Mouse (Mus musculus) Muller cell, postnatal 12 days (primary cell): ENCODE measurements at regions not wholly inside any gene's neighbourhood (a gene's known extent, or its start where the extent isn't known, plus 50 kb on each side); places are given as distances from the start of the nearest gene placed in this dataset.

Experiments
- DNase-seq: peaks from one replicate; pipeline ENCODE4 v3.0.0-alpha.2; 2015; ENCODE audit errors: inconsistent ontology term

DNA sequence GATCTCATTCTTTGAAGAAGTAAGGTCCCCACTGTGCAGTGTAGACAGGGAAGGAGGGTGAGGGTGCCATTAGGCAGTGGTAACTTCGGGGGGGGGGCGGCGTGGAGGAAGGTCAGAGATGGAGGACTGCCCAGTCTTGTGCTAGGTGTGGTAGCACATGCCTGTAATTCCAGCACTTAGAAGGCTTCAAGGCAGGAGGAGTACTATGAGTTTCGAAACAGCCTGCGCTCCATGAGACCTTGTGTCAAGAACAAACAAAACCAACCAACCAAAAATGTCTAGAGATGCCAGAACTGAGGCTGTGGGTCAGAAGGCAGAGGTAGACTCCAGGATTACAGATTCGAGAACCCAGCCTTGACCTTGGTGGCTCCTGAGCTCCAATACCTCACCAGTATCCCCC is 130.8 kb downstream of the Pja1 start:
- DNase-seq: no peak

GRCm38 (mm10) chrX:99339081-99339876 is 131.8 kb downstream of the Pja1 start:
- DNase-seq: no peak

DNA sequence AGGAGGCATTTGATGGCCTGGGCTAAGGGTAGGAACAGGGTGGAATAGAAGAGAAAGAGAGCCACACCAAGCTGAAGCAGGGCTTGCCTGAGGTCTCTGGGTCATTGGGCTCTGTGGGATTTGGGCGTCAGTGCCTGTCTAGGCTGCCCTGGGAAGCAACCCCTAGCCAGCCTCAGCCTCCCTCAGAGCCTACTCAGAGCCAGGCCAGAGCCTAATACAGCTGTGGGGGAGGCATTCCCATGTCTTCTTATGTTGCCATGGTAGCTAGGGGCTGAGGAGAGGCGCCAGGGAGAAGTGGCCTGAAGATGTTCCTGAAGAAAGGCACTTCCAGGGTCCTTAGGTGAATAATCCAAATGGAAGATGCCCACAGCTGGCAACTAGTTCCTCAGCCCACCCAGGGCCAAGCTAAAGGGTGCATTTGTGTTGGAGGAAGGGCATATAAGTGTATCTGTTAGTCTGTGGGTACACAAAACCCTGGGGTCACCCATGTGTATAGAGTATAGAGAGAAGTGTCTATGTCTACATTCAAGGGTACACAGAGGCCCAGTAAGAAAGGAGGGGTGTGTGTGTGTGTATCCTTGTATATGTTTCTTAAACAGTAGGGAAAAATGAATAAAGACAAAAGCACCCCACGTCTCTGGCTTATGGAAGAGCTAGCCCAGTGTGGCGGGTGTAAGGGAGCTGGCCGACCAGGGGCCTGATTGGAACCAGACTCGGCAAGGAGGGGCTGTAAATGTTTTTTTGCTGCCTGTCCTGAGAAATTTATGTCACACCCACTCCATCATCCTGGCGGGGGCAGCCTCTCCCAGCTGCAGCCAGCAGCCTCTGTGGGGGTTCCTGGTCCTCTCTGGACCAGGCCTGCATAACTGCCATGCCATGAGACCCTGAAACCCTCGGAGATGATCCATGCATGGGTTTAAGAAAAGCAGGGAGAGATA is 134.2 kb downstream of the Pja1 start:
- no peak for DNase-seq

DNA sequence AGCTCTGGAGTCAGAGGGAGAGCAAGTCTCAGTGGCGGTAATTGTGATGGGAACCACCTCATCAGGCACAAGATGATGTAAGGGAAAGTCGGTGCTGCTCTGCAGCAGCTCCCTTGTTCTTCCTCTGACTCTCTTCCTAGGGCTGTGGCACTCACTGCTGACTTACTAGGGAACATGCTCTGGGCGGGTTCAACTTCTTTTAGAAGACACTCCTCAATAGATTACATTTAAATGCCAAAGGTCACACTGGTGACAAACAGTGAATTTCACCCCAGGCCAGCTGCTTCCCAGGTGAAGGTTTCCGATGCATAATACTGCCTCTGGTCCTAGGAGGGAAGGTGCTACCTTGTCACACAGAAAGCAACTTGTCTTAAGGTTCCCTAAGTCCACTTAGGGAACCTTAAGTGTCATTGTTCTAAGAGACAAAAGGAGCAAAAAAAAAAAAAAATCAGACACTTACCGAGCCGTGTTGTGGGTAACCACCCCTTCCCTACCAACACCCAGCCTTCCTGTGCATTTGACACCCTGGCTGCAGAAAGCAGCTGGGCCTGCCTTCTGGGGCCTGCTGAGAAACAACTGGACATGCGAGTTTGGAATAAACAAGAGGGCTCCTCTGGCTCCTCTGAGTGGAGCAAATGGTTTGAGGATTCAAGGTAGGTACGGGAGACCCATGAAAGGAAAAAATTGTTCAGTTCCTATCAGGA is 135.0 kb downstream of the Pja1 start:
- no peak for DNase-seq

GRCm38 (mm10) chrX:99332457-99332770 is 138.7 kb downstream of the Pja1 start:
- no peak for DNase-seq

DNA sequence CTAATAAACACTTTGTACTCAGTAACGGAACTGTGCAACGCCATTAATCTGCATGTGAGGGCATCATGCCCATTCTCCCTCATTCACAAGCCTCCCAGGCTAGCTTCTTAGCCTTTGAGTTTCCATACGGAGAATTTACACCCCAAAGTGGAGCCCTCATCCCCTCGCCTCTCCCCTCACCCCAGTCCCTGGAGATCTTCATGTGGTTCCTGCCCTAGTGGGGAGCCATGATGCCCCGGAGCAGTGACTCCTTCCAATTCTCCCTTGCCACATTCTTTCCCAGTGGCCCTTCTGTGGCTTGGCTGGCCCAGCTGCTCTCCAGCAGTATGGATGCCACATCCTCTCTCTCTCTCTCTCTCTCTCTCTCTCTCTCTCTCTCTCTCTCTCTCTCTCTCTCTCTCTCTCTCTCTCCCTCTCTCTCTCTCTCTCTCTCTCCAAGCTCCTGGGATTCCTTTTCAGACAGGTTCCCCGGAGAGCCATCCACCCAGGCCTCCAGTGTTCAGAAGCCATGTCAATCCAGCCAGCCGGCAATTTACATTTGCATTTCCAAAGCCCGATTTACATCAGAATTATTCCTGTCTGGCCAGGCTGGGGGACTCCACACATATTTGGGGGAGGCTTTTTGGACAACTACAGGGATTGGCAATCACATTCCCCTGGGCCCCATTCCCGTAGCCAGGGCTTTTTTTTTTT is 139.2 kb downstream of the Pja1 start:
- no peak for DNase-seq

DNA sequence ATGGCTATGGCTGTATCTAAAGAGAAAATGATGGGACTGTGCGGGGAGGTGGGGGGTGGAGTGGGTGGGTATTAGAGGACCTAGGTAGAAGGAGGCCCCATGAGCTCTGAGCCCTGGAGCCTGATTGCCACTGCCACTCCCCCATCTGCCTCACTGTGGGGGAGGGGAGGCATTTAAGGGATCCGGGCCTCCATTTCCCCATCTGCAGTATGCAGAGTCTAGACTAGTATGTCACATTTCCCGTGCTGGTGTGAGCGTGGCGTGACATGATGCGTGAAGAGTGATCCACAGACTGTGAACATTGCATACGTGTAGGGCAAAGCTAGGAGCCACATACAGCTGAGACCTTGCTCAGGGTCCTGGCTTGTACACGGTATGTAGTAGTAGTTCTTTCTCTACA is 140.7 kb downstream of the Pja1 start:
- DNase-seq: no peak

GRCm38 (mm10) chrX:99328576-99328975 is 142.5 kb downstream of the Pja1 start:
- DNase-seq: no peak

DNA sequence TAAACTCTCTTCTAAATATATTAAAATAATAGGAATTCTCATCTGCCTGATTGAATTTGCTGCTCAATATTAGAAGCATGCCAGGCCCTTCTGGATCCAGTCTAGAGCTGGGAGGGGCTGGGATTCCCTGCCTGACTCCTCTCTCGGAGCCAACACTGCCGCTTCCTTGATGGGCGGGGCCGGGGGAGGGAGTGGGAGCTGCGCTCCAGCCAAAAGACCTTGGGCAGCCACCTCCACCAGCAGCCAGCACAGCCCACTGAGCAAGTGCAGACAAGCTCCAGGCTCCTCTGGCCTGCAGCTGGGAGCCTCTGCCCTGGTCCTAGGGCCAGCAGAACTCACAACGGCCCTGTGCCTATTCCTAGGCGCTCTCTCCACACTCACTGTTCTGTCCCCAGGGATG is 144.9 kb downstream of the Pja1 start:
- peak; percentile 74 for DNase-seq

GRCm38 (mm10) chrX:99325460-99325859 is 145.6 kb downstream of the Pja1 start:
- peak; percentile 36 for DNase-seq

DNA sequence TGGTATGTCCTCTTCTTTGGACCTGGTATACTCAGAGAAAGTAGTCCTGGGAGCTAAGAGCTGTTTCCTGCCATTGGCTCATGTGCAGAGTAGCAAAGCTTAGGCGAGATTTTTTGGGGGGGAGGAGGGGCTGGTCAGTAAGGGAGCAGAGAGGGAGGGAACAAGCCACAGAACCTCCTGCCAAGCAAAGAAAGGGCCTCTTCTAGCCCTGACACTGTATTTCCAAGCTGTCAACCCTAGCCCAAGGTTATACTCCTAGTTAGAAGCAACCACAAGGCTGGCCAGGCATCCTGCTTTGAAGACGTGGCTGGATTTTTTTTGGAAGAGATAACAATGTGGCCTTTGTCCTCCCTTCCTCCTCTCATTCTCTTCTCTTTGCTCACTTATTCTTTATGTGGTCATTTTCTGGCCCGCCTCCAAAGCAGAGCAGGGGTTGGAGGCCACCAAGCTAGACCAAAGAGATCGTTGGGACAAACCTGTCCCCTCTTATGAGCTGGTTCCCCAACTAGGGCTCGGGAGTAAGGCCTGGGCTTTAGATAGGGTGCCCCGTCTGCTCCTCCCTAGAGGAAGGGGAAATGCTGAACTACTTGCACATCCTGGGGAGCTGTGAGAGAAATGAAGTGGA is 146.4 kb downstream of the Pja1 start:
- DNase-seq: peak; percentile 72

- no peak for DNase-seq
Observed at GRCm38 (mm10) chrX:99319791-99320190, 151.3 kb downstream of the Pja1 start.

- DNase-seq: no peak
Observed at GRCm38 (mm10) chrX:99319163-99319562, 151.9 kb downstream of the Pja1 start.

GRCm38 (mm10) chrX:99318141-99318540 is 152.9 kb downstream of the Pja1 start:
- DNase-seq: peak; percentile 81

DNA sequence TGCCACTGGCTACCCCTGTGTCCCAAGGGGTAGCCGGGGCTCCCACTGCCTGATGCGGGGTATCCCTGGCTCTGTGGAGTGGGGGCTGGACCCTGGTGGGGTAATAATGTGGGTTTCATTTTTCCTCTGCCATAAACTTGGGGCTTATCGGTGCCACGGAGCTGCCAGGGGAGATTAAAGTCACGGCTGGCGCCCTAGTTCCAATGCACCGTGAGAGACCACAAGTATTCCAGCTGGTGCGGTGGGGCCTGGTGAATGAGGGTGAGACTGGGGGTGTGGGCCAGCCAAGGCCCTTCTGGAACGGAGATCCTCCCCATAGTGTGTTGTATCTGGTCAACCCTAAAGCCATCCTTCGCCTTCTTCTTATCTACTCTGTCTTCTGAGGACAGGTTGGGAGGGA is 153.3 kb downstream of the Pja1 start:
- peak; percentile 78 for DNase-seq

GRCm38 (mm10) chrX:99316410-99317056 is 154.5 kb downstream of the Pja1 start:
- DNase-seq: no peak

DNA sequence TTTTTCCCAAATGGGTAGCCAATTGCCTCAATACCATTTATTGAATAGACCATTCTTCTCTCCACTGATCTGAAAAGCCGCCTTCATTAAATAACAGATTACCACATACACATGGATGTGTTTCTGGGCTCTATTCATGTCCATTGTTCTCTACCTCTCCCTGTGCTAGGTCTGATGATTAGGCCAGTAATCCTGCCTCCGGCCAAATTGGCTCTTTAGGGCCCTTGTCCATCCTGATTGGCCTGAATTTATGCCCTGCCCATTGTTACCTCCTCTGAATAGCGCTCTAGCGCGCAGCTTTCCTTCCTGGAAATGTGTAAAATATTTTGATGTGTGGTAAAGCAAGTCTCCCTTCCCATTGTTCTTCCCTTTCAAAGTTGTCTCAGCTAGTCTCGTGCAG is 163.2 kb downstream of the Efnb1 start:
- peak; percentile 45 for DNase-seq

GRCm38 (mm10) chrX:99294726-99295125 is 158.8 kb downstream of the Efnb1 start:
- peak; percentile 18 for DNase-seq

DNA sequence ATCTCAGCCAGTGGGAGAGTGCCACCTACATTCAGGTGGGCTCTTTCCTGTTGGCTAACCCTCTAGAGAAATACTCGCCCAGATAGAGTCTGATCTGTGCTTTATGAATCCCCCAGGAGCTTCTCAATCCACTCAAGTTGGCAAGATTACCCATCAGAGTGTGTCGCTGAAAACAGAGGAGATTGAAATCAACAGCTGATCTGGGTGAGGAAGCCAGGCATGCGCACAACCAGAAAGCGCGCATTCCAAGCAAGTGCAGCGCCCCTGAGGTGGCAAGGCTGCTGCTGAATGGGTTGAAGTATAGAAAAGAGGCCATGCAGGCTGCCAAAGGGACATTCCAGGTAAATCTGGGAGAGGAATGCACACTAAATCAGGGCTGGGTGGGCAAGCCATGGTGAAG is 158.0 kb downstream of the Efnb1 start:
- DNase-seq: no peak

DNA sequence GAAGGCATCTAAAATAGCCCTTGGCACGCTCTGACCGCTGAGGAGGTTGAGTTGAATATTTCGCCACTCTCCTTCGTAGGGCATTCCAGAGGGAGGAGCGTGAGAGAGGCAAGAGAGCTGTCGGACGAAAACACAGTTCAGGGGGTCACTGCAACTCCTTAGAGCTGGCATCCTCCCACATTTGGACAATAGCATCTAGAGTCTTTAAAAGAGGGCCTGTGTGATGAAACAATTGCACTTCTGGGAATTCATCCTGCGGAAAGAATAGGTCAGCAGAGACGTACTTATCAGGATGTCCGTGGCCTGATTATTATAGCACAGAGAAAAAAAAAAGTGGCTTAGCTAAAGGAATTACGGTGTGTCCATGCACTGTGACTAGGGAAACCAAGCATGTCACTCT is 156.8 kb downstream of the Efnb1 start:
- peak; percentile 45 for DNase-seq

DNA sequence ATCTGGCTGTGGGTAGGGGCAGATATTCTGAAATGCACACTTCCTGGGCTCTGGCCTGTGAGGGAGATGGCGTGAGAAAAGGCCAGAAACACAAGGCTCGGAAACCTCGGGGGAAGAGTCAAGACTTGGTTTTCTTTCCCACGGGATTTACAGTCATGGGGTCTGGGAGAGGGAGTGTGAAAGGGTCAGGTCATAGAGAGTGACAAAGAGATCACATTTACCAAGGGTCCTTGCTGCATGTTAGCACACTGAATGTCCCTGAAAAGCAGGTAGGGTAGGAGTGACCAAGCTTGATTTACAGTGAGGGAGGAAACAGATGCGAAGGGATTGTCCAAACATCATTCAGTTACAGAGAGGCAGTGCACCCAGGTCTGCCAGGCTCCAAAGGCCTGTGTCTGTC is 156.0 kb downstream of the Efnb1 start:
- no peak for DNase-seq
